Mouse (Mus musculus): ENCODE data around the gene Ppip5k2.
"Not testable (repeated sequence)": the region's sequence is repeated elsewhere in the genome, so short reads cannot be mapped to it uniquely, and the experiment has no call there.

Ppip5k2 gene

GRCm38 (mm10) chr1:97769904-97770753 is at the start of gene Ppip5k2, which contains the start of gene Gin1:
Gene Ppip5k2 (minus strand): TSS chr1:97770411.
Gene Gin1 (plus strand): TSS chr1:97770172.
- peak; percentile 96 for DNase-seq

- DNase-seq: no peak
Observed at GRCm38 (mm10) chr1:97809255-97809912, 39.2 kb upstream of the Ppip5k2 start.

DNA sequence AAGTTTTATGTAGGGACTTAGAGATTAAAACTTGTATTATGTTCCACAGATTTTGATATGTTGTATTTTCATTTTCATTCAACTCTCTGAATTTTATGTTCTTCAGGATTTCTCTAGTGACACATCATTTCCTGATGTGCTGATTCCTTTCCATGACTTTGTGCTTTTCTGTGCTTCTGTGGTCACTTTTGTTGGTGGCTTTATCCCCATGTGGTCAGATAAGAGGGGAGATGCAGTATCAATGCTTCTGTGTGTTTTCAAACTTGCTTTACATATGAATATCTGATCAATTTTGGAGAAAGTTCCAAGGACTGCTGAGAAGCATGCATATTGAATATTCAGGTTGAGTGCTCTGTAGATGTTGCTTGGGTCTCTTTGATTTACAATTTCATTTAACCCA is 34.3 kb upstream of the Ppip5k2 start:
- DNase-seq: no peak

DNA sequence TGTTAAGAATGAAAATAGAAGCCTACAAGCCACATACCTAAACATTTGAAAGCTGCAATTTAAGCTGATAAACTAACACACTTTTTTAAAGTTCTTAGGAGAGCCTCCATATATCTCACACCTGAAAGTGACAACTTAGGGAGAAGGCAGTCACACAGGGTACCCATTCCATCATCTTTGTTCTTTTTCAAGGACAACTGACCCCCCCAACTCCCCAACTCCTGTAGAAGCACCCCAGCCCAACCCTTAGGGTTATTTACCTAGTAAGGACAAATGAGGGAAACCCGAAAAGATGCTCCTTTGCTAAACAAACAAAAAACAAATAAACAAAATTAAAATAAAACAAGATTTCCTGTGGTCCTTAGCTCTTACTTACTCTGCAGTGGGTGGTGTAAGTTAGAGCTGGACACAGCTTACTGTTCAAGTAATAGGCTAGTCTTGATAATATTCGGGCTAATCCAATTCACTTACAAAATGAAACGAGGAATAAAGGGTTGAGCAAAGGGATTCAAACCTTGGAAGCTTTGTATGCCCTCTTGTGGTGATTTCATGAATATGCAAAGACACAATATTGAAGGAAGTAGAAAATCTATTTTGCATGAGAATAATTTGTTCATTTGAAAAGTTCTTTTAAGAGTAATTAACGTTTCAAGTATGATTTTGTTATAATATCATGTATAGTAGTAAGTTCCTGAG is 32.1 kb upstream of the Ppip5k2 start:
- no peak for DNase-seq

DNA sequence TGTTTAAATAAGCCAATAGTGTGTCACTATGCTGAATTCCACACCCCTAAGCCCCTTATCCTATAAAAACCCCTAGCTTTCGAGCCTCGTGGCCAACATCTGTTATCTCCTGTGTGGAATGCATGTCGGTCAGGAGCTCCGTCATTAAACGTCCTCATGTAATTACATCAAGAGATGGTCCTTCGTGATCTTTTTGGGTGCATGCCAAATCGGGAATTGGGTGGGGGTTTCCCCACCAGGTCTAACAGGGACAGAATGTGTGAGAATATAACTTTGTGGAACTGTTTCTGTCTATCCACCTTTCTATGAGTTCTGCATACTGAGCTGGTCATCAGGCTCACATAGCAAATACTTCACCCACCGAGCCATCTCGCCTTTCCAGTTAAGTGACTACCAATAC is 25.7 kb upstream of the Ppip5k2 start:
- DNase-seq: no peak

DNA sequence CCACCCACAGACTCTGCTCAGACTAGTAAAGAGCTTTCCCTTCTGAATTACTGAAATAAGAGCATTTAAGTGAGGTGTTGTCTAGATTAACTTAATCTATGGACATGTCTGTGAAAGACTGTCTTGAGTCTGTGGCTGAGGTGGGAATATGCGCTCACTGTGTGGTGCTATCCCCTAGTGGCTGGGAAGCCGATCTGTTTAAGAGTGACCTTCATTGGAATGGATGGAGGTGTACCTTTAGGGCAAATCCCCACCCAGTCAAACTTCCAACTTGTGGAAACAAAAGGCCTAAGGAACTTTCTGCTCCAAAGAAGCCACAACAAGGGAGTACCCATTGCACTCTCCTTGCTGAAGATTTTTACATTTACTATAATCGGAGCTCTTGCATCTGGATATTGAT is 23.9 kb upstream of the Ppip5k2 start:
- DNase-seq: no peak

DNA sequence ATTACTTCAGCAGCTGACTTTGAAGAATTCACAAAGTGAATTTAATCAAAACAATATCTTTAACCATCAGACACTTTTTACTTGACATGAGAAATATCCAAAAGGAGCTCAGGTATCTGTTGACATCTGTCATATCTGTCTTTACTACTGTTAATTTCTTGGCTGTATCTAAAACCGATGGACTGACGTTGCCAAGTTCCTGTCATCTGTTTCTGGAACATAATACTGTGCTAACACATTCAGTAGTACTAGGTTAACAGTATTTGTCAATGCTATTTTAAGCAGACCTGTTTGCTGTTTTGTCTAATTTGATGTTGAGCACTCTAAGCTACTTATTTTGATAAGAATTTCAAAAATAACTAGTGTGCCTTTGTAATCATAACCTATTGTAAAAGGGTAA is 18.3 kb upstream of the Ppip5k2 start:
- DNase-seq: no peak

DNA sequence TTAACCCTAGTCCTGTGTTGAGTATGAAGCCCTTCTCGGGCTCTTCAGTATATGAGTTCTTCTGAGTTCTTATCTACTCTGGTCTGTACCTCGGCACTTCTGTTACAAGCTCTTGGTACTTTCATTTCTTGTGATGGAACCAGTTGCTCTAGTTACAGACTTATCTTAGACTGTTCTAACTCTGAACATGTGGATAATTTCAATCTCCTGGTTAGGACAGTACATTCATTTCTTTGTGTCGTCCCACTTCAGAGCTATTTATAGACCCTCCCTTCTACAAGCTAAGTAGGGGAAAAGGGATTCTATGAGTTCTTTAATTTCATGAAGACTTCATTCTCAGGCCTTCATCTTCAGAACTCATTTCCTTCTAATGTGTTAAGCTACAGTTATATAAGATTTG is 17.5 kb upstream of the Ppip5k2 start:
- no peak for DNase-seq

DNA sequence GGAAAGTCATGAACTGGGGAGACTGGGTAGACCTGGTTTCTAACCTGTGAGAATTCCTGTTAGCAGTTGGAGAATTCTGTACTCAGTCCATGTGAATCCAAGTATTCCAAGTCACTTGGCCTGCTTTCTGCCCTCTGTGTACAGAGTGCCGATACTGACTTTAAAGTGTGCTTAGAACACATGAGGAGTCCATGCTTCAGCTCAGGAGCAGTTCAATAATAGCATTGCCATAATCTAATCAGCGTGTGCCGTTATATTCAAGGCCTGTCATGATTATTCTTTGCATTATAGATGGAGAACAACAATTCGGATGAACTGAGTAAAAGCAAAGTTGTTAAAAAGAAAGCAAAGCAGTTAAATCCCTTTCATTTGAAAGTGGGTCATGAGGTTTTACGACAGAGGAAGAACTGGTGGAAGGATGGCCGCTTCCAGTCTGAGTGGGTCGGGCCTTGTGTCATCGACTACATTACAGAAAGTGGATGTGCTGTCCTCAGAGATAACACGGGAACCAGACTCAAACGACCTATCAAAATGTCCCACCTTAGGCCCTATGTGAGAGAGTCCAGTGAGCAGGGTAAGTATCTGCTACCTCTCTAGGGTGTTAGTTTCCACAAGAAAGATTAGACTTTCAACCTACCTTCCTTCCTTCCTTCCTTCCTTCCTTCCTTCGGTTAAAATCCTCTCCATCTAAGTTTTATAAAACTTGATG is 15.6 kb upstream of the Ppip5k2 start:
- DNase-seq: no peak

GRCm38 (mm10) chr1:97784928-97785327 is 14.7 kb upstream of the Ppip5k2 start:
- DNase-seq: no peak

DNA sequence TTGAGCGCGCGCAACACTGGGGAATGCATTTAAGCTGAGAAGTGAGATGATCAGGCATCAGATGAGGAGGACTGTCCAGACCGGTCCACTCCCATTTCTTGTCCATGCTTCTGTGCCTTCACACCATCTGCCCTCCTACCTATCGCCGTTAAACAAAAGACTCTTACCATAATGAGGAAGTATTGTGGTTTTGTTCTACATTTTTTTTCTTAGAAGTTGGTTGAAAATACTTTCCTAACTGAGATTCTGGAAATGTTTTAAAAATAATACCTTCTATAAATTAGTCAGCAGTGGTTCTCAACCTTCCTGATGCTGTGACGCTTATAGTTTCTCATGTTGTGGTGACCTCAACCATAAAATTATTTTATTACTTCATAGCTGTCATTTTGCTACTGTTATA is 11.5 kb upstream of the Ppip5k2 start:
- no peak for DNase-seq

GRCm38 (mm10) chr1:97773973-97774372 is 3.8 kb upstream of the Ppip5k2 start:
- no peak for DNase-seq

DNA sequence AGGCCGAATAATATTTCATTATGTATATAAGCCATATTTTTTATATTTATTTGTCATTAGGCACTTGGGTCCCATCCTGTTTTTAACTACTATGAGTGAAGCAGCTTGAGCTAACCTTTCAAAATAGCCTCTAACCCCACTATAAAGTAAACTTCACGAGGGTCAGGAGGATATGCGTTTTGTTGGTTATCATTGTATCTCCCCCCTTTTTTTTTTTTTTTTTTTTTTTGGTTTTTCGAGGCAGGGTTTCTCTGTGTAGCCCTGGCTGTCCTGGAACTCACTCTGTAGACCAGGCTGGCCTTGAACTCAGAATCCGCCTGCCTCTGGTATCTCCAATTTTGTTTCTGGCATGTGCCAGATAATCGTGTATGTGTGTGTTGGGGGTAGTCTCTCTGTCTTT is 3.2 kb upstream of the Ppip5k2 start:
- no peak for DNase-seq

GRCm38 (mm10) chr1:97771727-97772126 is 1.5 kb upstream of the Ppip5k2 start:
- no peak for DNase-seq

GRCm38 (mm10) chr1:97771118-97771517 is 907 bp upstream of the Ppip5k2 start:
- DNase-seq: no peak

DNA sequence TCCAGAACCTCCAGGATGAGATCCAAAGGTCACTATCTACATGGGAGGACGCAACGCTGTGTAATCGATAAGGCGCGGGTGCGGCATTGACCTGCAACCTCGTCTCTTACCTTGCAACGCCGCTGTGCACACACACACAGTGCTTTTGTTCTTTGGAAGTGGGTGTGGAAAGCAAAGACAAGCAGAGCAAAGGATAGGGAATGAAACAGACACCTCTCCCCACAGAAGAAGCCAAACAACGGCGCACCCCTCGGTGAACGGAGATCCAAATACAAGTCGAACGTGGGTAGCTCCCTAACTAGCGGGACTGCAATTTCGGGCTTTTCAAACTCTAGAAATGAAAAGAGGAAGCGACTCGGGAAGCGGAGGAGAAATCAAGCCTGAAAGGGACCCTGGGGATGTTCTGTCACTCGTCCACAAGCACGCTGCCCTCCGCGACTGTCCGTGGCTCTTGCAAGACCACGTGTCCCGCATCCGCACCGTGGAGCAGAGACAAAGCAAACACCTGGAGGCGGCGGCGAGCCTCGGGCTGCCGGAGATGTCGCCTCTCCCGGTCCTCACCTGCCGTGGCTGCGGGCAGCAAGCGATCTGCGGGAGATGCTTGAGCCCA is 812 bp downstream of the Ppip5k2 start:
- peak; percentile 53 for DNase-seq

GRCm38 (mm10) chr1:97768906-97769293 is 1.3 kb downstream of the Ppip5k2 start:
- DNase-seq: no peak

DNA sequence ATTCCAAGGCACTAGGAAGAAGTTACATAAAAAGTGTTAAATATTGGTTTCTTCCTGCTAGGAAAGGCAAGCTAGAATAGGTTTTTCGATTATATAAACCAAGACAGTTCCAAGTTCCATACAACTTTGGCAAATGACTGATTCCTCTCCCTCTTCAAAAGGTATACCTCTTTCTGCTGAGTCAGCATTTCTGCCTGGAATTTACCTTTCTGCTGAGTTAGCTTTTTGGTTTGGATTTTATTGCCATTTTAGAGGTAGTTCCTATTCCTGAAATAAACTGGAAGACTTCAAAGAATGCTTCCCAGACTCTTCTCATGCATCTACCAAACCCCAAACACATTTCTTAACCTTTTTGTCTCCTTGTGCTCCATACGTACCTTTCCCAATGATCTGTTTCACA is 2.1 kb downstream of the Ppip5k2 start:
- no peak for DNase-seq

DNA sequence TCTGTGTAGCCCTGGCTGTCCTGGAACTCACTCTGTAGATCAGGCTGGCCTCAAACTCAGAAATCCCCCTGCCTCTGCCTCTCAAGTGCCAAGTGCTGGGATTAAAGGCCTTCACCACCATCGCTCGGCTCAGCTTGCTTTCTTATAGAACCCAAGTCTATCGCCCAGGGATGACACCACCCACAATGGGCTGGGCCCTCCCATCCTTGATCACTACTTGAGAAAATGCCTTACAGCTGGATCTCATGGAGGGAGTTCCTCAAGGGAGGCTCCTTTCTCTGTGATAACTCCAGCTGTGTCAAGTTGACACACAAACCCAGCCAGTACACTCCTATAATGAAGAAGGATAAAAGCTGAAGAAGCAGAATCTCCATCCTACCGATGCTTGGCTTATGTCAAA is 4.5 kb downstream of the Ppip5k2 start:
- DNase-seq: not testable (repeated sequence)

DNA sequence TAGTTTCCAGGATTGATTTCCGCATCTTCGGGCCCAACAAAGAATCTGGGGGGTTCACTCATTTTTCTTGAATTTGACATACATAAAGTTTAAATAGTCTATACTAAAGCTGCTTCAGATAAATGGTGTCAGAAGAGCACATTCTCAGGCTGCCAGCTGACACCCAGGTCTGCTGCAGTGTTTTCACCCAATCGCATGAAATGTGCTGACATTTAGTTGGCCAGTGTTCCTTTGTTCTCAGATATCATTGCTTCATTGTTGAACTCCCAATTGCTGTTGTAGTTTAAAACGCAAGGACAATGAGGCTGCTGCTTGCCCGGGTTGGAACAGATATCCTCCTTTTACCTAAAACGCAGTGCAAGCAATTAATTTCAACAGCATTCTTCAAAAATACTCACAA is 8.7 kb downstream of the Ppip5k2 start:
- DNase-seq: no peak

DNA sequence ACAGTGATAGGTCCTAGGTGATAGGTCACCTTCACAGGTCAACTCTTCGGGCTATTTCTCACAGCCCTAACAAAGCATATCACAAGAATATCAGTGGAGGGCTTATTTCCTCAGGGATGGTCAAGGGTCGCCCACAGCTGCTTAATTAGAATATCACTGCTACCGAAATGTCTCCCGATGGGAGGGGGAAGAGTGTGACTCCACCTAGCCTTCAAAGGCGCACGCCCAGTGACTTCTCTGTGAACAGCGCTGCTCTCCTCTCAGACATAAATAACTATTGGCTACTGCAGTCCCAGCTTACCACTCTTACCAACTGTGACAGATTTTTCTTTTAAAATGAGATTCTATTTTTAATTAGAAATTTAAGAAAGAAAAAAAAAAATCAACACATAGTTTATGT is 9.6 kb downstream of the Ppip5k2 start:
- DNase-seq: no peak

- no peak for DNase-seq
Observed at GRCm38 (mm10) chr1:97759841-97760240, 10.4 kb downstream of the Ppip5k2 start.

GRCm38 (mm10) chr1:97754392-97754791 is 15.8 kb downstream of the Ppip5k2 start:
- DNase-seq: no peak

All from cerebellum, adult 9-11 months (tissue).